Comparison of ENCODE assay signal across 13 mouse cellular contexts in genomic region chr19:16491497-16491896, GRCm38 (mm10). TPM values are rescaled to one million over a fixed set of nuclear protein-coding genes. Genes with fewer than 3 reads are reported as not detected.
A peak's percentile ranks its signal among the peaks of the same experiment; 100 is the strongest.
DNase-seq lines count a peak whose midpoint lies in the region; ATAC-seq and TF ChIP-seq lines count a peak whose summit lies in the region.
"Had no signal": no experiment of that assay in that cellular context is flagged by ENCODE, and none has a peak within 500 bp of the region (broad histone marks: within the 10 kb centered on the region; RNA-seq: fewer than 3 reads in every experiment).

No protein-coding gene starts in this region.

- peak; percentile 46 for DNase-seq in lung, embryonic 14.5 days
- DNase-seq in lung, adult 2 months, result no peak
- DNase-seq in ZHBTc4 (ENCODE audit: low read depth, low spot score), result peak; percentile 80
- no peak for DNase-seq in forebrain, embryonic 11.5 days (ENCODE audit: low spot score)
- DNase-seq in mesoderm, embryonic 11.5 days (ENCODE audit: low read depth, low spot score), result peak; percentile 9
- DNase-seq in spleen, postnatal 10 days (ENCODE audit: low spot score in 2 of 2), result no peak
- DNase-seq in adrenal gland, postnatal 25 days, result no peak
- DNase-seq: cerebellum, postnatal 10 days; heart, postnatal 4 days; lung, postnatal 36 days; thymus, postnatal 14 days had no signal

- no peaks in the 10 kb centered on the region for H3K9me3 ChIP-seq in lung, embryonic 14.5 days (ENCODE audit: low read depth, low read length)
- no peaks in the 10 kb centered on the region for H3K9me3 ChIP-seq in forebrain, embryonic 11.5 days (ENCODE audit: control insufficient read depth, low read length)
- H3K9me3 ChIP-seq: kidney, embryonic 15.5 days had no signal

- H3K36me3 ChIP-seq in lung, embryonic 14.5 days (ENCODE audit: insufficient read depth), result no peaks in the 10 kb centered on the region
- H3K36me3 ChIP-seq in forebrain, embryonic 11.5 days (ENCODE audit: control insufficient read depth, insufficient read depth, low read length), result no peaks in the 10 kb centered on the region
- H3K36me3 ChIP-seq: kidney, embryonic 15.5 days had no signal

- no peak for TF ChIP-seq CTCF in lung, embryonic 14.5 days (IDR thresholded peaks at IDR 0.05; ENCODE audit: low read depth)
- TF ChIP-seq CTCF in lung, adult 2 months (IDR thresholded peaks at IDR 0.05; ENCODE audit: insufficient read depth, low read length), result no peak

- no peak overlapping the region for H3K4me2 ChIP-seq in lung, embryonic 14.5 days
- H3K4me2 ChIP-seq in forebrain, embryonic 11.5 days (ENCODE audit: low read depth, low read length, severe bottlenecking), result no peak overlapping the region
- H3K4me2 ChIP-seq: kidney, embryonic 15.5 days had no signal

- 43% methylated on average over 7 of the region's 7 CpGs for WGBS in lung, embryonic 14.5 days
- WGBS in lung, adult 2 months, result 61% methylated on average over 7 of the region's 7 CpGs
- WGBS in forebrain, embryonic 11.5 days, result 5% methylated on average over 7 of the region's 7 CpGs

- H3K9ac ChIP-seq in lung, embryonic 14.5 days, result no peak overlapping the region
- H3K9ac ChIP-seq in forebrain, embryonic 11.5 days (ENCODE audit: low read length), result no peak overlapping the region
- H3K9ac ChIP-seq: kidney, embryonic 15.5 days had no signal

- H3K27me3 ChIP-seq in lung, embryonic 14.5 days (ENCODE audit: insufficient read depth, low read length), result no peaks in the 10 kb centered on the region
- H3K27me3 ChIP-seq in forebrain, embryonic 11.5 days (ENCODE audit: control insufficient read depth, insufficient read depth, low read length), result no peaks in the 10 kb centered on the region
- H3K27me3 ChIP-seq: CH12.LX; kidney, embryonic 15.5 days had no signal

- ATAC-seq in lung, embryonic 14.5 days (ENCODE audit: insufficient read depth), result no peak
- peak; percentile 73 for ATAC-seq in forebrain, embryonic 11.5 days (replicated peaks; ENCODE audit: low FRiP score)

- peak overlapping the region; percentile 61 for H3K27ac ChIP-seq in lung, embryonic 14.5 days (ENCODE audit: low read depth)
- peak overlapping the region; percentile 57; the same call in 1 of the 2 replicates for H3K27ac ChIP-seq in forebrain, embryonic 11.5 days (ENCODE audit: low read depth, low read length)
- H3K27ac ChIP-seq: kidney, embryonic 15.5 days had no signal

- no peaks in the 10 kb centered on the region for H3K4me1 ChIP-seq in lung, embryonic 14.5 days (ENCODE audit: insufficient read depth)
- H3K4me1 ChIP-seq in lung, adult 2 months (ENCODE audit: control insufficient read depth, insufficient read depth, low read length), result no peaks in the 10 kb centered on the region
- H3K4me1 ChIP-seq in forebrain, embryonic 11.5 days (replicated peaks; ENCODE audit: control insufficient read depth, insufficient read depth, low read length), result peaks cover 7% of the 10 kb centered on the region; the same call in 1 of the 2 replicates

- TF ChIP-seq POLR2A in lung, adult 2 months (IDR thresholded peaks at IDR 0.05; ENCODE audit: borderline replicate concordance, extremely low read depth, low read depth, low read length), result no peak

- no peak overlapping the region for H3K4me3 ChIP-seq in lung, embryonic 14.5 days (ENCODE audit: low read depth, low read length)
- no peak overlapping the region for H3K4me3 ChIP-seq in lung, adult 2 months (replicated peaks; ENCODE audit: extremely low read depth, low read depth, low read length)
- H3K4me3 ChIP-seq in forebrain, embryonic 11.5 days (ENCODE audit: low read depth, low read length), result no peak overlapping the region
- H3K4me3 ChIP-seq: kidney, embryonic 15.5 days had no signal

RNA-seq across cellular contexts. Expression of gene Gna14, which starts 55.9 kb away (rescaled TPM):
- 10.5 and 13.4 TPM in 2 replicates for polyA plus RNA-seq in lung, embryonic 14.5 days (2014; fragmentation: Nextera tagmentation; extraction: Ambion mirVana)
- 15.2 and 16.5 TPM in 2 replicates for polyA plus RNA-seq in lung, adult 2 months (2012; rRNA removed)
- 1.8 and 2.5 TPM in 2 replicates for polyA plus RNA-seq in forebrain, embryonic 11.5 days (2014; fragmentation: Nextera tagmentation; extraction: Ambion mirVana)
- 31.3 and 32.4 TPM in 2 replicates for total RNA-seq in adrenal gland, postnatal 25 days (2021)

Comparison
In these comparisons a context has a peak if more than half of its experiments do, and no peak if none do; other contexts are left out.
1. DNase-seq: peak in lung, embryonic 14.5 days (single experiment), ZHBTc4 (single experiment) and mesoderm, embryonic 11.5 days (single experiment); none in lung, adult 2 months (single experiment), forebrain, embryonic 11.5 days (single experiment), spleen, postnatal 10 days (0 of 2) and adrenal gland, postnatal 25 days (single experiment).